Mouse (Mus musculus): Measurements from ENCODE around the gene Hibadh.
A peak's percentile ranks its signal among the peaks of the same experiment; 100 is the strongest.
"Not testable (repeated sequence)": the region's sequence is repeated elsewhere in the genome, so short reads cannot be mapped to it uniquely, and the experiment has no call there.

Hibadh gene

DNA sequence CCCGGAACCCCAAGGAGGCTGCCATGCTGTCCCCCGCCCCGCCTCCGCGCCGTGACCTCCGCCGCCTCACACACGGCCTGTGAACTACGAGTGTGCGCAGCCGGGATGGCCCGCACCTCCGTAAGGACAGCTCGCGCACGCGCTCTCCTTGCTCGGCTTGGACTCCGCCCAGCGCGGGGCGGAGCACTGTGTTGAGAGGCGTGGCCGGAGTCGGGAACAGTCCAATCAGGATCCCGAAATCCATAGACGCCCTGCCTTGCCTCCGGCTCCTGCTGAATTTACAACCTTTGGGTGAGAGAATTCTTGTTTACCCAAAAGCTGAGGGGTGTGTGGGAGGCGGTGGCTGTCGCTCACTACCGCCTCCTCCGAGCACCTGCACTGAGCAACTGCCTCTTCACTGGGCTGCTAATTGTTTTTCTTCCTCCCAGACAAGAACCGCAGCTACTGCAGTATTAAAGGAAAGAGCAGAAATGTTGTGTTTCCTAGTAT is at the start of gene Hibadh:
Gene Hibadh, minus strand, starts transcription at position 166 of the 489 bp plus-strand sequence.
- DNase-seq (ENCODE audit: low read depth): peak; percentile 94

DNA sequence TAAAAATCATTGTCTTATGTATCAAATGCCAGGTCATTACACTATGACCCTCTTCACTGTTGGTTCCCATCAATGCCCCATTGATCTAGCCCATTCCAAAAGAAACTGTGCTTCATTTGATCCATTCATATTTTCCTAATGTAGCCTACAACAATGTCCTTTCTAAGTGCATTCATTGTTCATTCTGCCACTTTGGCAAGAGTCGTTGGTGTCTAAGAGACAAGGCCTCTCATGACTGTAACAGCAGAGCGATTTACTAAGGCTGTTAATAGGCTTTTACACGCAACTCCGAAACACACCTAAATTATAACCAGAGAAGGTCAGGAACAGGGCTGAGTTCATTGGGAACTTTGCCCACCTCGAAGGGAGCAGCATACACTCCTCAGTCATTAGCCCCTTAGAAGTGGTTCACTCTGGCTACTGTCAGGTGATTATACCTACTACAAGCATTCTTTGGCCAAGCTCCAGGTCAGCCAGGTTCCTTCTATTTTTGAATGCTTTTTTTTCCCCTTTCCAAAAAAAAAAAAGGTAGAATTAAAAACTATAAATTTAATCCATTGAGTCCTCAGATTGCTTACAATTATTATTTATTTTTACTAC is 46.8 kb upstream of the Hibadh start:
- DNase-seq (ENCODE audit: low read depth): no peak

DNA sequence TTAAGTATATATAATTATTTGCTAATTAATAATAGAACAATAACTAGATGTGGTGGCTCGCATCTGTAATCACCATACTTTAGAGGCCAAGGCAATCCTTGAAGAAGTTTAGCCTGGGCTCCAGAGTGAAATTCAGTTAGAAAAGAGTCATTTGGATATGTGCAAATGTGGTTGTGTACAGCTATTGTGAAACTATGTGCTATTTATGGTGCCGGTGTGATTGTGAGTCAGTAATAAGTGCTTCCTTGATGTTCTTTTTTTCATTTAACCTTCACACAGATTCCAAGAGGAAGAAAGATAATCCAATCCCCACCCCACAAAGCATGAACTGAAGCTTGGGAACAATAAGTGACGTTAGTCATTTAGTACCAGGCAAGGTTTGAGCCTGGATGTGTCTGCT is 42.4 kb upstream of the Hibadh start:
- DNase-seq (ENCODE audit: low read depth): no peak

DNA sequence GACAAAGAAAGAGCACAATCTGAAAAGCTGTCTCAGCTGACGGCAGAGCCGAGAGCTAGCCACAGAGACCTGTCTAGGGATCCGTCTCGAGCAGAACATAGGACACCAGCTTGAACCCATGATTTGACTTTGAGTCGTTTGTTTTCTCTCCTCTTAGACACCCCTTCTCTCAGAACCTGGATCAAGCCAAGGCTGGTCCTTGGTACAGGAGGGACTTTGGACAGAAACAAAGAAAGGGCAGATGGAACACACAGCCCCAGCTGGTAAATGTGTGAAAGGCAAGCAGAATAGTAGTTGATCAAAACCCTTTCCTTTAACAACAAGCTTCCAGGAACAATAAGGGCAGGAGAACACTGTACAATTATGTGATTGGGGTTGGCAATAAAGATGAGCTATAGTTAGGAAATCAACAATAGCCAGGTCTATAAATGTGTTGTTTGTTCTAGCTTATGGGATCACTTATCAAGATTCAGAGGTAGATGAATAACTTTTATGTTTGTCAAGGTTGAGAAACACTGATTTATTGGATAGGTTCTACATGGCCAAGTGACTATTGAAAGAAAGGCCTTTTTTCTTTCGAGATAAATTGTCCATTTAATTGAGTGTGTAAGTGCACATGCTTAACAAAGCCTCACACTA is 41.8 kb upstream of the Hibadh start:
- DNase-seq (ENCODE audit: low read depth): no peak

DNA sequence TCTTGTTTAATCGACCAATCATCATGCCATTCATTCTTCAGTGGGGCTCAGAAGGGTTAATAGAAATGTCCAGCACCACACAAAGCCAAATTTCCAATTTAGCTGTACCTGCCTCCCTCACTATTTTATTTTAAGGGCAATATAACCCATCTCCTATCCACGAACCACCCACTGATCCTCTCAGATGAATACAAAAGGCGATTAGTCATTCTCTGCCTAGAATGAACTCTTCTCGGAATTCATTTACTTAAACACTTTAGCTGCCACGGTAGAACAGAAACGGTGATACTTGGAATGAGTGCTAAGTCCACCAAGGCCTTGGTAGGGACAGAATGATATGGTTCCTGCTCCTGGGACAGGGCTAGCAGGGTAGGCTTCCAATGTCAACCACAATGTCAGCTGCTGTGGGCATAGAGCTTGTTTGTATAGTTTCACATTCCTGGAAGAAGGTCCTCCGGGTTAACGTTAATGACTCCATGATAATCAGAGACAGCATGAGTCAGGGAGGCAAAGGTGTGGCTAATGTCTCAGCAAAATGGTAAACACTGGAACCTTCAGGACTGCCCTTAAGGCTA is 40.4 kb upstream of the Hibadh start:
- DNase-seq (ENCODE audit: low read depth): no peak

DNA sequence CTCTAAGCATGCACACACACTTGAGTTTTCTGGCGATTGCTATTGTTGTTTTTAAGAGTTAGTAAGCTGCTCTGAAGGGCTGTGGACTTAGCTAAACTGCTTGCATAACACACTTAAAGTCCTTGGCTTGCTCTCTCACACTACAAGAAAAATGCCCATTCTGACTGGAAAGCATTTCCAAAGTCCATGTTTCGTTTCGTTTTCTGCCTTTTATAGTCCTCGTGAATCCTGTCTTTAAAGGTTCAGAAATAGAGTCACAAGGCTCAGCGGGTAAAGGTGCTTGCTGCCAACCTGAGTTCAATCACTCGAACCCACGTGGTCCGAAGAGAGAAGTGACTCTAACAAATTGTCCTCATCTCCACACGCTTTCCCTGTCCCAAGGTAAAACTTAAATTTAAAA is 39.4 kb upstream of the Hibadh start:
- DNase-seq (ENCODE audit: low read depth): no peak

DNA sequence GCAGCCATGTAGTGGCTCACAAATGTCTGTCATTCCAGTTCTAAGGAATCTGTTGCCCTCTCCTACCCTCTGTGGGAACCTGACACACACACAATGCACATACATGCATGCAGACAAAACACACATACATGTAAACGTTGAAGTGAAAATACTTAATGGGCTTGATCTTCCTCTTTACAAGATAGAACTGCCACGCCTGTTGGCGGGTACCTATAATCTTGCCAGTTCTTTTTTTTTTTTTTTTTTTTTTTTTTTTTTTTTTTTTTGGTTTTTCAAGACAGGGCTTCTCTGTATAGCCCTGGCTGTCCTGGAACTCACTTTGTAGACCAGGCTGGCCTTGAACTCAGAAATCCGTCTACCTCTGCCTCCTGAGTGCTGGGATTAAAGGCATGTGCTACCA is 37.3 kb upstream of the Hibadh start:
- not testable (repeated sequence) for DNase-seq (ENCODE audit: low read depth)

DNA sequence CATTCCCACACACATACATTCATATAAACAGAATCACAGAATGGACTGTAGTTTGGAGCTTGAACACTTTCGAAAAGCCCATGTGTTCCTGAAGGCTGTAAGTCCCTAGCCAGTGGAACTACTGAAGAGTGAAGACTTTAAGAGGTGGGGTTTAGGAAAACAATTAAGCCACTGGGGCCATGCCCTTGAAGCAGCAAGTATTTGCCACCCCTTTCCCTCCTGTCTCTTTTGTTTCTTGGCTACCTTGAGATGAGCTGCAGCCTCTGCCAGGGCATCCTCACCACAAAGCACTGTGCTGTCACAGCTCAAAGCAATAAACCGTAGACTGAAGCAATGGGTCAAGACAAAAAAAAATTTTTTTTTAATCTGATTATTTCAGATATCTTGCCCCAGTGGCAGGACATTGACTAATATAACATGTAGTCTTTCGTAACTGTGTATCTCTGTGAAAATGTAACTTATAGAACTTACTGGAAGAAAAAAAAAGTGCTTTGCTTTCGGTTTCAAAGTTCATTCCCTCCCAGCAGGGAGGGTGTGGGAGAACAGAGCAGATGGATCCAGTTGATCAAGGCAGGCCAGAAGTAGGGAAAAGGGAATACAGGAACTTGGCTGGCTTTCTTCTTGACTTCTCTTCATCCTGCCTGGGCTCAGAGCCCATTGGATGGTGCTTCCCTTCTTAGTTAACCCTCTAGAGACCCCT is 35.2 kb upstream of the Hibadh start:
- DNase-seq (ENCODE audit: low read depth): no peak

DNA sequence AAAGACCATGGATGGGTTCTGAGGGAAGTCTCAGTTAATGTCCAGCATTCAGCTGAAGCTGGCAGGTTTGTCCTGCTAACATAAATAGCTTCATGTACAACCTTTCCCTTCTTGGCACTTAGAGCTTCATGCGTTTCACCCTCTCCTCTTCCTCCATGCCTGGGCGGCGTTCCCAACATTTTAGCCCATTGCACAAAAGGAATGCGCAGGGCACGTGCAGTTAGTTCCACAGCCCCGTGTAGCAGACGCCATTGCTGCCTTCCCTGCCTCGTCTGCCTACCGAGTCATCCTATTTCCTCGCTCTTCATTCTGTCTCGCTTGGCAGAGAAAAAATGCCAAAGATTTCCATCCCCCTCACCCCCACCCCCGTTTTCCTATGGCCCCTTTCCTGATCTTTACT is 34.4 kb upstream of the Hibadh start:
- no peak for DNase-seq (ENCODE audit: low read depth)

DNA sequence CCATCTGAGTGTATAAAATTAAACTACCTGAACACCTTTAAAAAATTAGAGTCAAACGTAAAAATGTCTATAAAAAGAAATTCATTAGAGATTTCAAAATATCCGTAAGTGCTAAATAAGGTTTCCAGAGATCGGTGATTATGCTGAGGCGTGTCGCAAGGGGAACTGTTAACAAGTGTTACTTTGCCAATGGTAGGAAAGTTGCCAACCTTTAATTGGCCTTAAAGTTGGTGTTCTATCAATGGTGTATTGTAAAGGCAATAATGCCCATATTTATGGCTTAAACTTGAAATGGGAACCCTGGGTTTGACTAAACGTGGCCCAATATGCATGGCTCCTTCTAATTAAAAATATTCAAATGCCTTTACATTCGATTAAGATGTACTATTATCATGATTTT is 33.5 kb upstream of the Hibadh start:
- no peak for DNase-seq (ENCODE audit: low read depth)

DNA sequence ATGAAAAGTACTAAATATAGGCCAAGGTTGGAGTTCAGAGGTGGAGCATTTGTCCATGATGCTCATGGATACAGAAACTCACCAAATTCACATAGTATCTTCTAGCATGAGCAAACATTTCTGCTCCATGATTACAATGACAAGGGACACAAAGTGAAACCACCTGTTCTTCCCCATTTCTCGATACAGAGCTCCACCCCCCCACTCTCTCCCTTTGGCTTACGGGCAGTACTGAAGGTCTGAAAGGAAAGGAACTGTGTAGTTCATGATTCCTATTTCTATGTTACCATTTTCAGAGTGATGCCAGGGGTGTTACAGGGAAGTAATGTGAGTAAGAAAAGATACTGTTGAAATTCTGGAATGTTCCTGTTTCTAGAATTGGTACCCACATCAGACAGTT is 32.4 kb upstream of the Hibadh start:
- DNase-seq (ENCODE audit: low read depth): no peak

DNA sequence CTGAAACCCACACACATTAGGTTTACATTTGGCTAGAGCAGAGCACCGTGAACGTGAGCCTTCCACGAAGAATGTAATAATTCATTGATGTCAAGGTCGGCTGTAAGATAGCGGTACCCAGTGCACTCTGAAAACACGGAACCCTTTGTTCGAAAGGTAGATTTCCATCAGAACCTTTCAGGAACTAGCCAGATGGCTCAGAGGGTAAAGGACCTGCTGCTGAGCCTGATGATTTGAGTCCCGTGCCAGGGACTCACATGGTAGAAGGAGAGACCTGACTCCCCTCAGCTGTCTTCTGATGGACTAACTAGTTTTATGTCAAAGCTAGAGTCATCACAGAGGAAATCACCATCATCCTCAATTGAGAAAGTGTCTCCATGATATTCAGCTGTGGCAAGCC is 31.6 kb upstream of the Hibadh start:
- DNase-seq (ENCODE audit: low read depth): no peak

DNA sequence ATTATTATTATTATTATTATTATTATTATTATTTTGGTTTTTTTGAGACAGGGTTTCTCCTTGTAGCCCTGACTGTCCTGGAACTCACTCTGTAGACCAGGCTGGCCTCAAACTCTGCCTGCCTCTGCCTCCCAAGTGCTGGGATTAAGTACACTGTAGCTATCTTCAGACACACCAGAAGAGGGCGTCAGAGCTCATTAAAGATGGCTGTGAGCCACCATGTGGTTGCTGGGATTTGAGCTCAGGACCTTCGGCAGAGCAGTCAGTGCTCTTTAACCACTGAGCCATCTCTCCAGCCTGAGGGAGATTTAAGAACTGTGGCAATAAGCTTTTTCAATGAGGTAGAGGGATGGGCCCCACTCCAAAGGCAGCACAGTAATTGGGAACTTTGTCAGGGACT is 29.7 kb upstream of the Hibadh start:
- DNase-seq (ENCODE audit: low read depth): not testable (repeated sequence)

DNA sequence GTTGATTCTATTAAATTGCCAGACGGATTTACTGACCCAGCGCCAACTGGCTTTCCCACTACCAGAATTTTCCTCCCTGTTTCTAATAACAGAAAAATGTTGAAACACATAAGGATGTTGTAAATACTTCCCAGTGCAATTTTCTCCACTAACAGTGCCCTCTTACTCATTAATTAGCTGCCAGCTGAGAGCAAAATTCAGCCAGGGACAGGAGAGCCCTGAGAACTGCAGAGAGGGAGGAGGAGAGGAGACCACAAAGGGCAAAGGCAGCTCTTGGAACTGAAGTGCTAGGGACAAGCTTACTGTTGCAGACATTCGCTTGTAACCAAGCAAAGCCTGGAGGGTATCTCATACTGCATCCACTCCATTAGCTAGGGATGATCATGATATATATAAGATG is 27.5 kb upstream of the Hibadh start:
- DNase-seq (ENCODE audit: low read depth): no peak

DNA sequence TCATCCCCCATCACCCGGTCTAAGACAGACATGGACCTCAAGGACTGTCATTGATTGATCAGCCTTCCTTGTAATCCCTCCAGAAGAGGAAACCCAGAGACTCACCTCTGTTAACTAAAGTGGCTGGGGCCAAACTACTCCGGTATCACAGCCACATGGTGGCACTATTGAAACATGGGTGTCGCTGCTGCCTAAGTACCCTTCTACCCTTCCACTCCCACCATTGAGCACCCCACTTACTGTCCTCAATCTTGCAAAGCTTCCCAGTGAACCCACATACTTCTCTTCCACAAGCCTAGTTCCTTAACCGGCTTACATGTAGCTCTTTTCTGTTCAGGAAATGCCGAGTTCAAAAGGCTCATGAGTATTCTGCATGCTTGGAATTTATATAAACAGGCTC is 22.8 kb upstream of the Hibadh start:
- DNase-seq (ENCODE audit: low read depth): no peak

DNA sequence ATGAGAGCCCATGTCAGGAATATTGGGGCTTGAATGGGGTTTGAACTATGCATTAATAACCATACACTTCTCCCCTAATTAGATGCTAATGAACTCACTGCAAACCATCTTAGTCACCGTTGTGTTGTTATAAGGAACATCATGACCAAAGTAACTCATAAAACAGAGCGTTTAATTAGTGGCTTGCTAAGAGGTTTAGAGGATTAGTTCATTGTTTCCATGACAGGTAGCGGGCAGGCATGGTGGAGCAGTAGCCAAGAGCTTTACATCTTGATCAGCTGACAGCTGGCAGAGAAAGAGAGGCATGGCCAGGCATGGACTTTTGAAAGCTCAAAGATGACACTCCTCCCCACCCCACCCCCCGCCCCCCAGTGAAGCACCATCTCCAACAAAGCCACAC is 15.1 kb upstream of the Hibadh start:
- DNase-seq (ENCODE audit: low read depth): no peak

DNA sequence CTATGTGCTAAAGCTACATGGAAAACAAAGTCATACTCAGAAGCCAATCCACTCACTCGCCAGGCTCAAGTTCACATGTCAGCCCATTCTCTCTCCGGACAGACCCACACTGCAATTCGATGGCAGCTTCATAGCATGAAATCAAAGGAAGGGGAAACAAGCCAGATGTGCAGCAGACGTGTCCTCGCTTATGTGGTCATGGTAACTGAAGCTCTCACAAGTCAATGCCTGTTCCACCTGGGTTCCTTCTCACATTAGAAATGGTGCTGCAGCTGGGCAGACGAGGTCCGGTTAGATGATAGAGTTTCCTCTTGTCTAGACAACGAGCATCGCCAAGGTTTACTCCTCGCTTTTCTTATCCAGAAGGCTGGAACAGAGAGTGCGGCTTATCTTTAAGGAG is 8.6 kb upstream of the Hibadh start:
- DNase-seq (ENCODE audit: low read depth): no peak

DNA sequence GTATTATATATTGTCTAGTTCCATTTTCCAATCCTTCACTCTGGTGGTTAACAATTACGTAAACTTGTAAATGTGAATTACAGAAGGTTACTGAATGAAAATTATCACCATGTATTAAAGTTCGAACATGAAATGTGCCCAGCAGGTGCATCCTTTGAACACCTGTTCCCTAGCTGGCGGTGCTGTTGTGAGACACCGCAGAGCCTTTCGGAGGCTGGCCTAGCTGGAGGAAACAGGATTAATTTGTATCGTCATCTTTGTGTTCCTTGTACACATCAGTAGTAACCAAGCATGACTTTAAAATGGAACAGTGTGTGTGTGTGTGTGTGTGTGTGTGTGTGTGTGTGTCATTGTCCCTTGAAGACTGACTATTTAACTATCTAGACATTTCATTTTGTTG is 7.8 kb upstream of the Hibadh start:
- DNase-seq (ENCODE audit: low read depth): no peak

DNA sequence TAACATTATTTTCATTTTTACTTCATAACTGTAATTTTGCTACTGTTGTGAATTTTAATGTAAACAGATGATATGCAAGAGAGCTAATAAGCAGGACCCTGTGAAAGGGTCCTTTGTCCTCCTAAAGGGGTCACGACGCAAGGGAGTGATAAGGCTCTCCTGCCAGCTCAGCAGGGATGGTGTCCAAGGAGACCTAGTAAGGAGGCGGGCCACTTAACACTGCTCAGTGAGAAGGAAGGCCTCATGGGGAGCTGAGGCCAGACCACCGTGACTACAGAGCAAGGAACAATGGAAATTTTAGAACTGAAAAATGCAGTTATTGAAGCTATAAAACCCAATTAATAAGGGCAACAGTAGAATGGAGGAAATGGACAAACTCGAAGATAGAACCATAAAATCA is 5.7 kb upstream of the Hibadh start:
- no peak for DNase-seq (ENCODE audit: low read depth)

DNA sequence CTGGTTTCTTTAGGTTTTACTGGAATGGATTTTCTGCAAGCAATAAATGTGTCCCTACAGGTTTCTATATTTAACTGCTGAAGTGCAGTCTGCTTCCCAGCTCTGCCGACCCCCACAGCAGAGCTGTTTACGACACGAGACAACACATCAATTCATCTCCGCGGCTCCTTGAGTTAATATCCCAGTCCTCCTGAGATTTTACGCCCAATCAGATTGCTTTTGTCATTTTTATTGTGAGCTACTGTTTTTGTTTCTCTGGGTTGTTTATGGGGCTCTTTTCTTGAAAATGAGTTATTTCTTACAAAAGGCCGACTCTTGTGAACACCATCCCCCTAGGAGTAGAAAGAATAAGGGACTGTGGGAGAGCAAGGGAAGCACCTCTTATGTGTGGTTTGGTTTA is 2.0 kb upstream of the Hibadh start:
- DNase-seq (ENCODE audit: low read depth): no peak

DNA sequence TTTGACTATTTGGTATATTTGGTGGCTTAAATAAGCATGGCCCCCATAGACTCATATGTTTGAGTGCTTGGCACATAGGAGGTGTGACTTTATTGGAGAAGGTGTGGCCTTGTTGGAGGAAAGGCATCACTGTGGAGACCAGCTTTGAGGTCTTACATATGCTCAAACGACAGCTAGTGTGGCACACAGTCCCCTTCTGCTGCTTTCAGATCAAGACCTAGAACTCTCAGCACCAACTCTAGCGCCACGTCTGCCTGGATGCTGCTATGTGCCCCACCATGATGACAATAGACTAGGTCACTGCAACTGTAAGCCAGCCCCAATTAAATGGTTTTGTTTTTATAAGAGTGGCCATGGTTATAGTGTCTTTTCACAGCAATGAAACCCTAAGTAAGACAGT is 887 bp upstream of the Hibadh start:
- DNase-seq (ENCODE audit: low read depth): no peak

DNA sequence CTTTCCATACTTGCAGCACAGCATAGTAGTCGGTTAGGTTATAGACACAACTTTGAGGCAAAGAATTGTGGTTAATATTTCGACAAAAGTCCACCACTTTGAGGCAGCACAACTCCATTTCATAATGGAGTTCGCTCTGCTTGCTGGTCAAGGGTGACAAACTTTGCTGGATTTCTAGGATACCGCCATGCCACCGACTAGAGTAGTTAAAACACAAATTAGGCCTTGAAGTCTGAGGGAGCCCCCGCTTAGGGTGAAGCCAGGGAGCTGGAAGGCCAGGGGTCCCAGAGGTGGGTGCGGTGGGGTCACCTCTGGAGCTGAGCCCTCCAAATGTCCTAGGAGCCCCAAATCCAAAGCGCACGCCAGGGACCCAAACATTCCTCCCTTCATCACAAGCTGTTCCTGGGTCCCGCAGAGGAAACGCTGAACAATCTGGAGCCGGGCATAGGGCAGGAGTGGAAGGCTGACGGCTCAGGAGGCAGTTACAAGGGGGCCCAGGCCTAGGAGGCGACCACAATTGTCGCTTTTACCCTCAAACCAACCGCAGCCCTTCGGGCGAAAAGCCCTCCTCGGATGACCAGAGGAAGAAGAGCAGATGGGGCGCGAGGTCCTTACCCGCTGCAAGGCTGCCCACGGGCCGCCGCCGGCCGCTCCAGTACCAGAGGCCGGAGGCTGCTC is 504 bp downstream of the Hibadh start:
- DNase-seq (ENCODE audit: low read depth): no peak

All from c-Kit-positive CD71-positive TER-119-negative erythroid progenitor cells, embryonic 14.5 days (primary cell).